Mouse (Mus musculus): ENCODE results near the gene Olfr1109. TPM values are rescaled to one million over a fixed set of nuclear protein-coding genes. Genes with fewer than 3 reads are reported as not detected.

Gene Olfr1109
- total RNA-seq (2021): not detected

DNA sequence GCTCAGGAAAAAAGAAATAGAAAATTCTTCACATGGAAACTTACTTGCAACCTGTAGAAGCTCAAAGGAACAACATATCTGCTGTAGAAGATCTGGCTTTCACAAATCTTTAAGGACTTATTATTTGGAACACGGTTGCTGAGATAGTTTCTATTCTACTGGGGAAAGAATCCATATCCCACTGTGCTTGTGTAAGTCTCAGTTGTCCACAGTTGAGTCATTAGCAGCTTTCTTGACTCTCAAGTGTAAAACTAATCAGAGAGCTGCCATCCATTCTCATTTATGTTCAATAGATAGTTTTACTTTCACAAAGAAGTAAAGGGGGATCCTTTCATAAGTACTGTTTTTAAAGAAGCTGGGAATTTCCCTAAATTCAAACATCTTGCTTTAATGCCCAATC lies at the start of gene Olfr1109:
Gene Olfr1109 (minus strand): TSS at position 101 of the 400 bp plus-strand sequence.
- no peak for DNase-seq

DNA sequence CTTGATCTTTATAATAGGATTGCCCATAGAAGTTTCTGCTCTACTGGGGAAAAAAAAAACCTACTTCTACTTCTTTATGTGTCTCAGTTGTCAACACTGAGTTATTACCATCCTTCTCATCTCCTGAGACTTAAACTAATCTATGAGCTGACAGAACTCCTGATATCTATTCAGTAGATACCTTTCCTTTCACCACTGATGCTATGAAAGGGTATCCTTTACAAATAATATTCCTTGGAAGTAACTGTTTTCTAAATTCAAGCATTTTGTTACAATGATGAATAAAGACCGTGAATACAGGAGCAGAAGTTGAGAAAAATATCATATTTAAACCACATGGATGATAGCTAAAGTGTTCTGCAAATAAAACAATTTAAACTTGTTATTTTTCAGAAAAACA lies 44.4 kb upstream of the Olfr1109 start, which contains the start of gene Olfr1110:
Gene Olfr1110 (minus strand): TSS at position 101 of the 400 bp plus-strand sequence.
- DNase-seq: no peak

DNA sequence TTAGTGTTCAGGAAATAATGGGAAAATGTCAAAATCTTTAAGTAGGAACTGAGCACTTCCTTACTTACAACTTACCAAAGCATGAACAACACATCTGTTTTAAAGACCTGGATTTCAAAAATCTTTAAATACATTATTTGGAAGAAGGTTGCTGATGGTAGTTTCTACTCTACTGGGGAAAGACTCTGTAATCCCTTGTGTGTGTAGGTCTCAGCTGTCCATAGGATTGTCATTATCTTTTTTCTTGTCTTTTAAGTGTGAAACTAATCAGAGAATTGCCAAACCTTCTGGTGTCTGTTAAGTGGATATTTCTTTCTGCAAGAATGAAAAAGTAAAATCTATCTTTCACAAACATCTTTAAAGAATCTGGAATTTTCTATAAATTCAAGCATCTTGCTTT lies 18.7 kb upstream of the Olfr1109 start, which contains the start of gene Olfr259:
Gene Olfr259 (minus strand): TSS at position 101 of the 400 bp plus-strand sequence.
- DNase-seq: no peak

DNA sequence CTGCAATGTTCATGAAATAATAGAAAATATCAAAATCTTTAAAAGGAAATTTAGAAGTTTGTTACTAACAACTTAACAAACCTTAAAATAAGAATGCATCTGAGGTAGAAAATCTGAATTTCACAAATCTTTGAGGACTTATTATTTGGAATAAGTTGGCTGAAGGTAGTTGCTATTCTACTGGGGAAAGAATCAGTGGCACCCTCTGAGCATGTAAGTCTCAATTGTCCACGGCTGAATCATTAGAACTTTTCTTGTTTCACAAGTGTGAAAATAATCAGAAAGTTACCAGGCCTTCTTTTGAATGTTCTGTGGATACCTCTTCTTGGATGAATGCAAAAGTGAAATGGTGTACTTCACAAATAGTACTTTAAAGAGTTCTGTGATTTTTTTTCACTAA lies 20.1 kb downstream of the Olfr1109 start, which contains the start of gene Olfr1107:
Gene Olfr1107 (minus strand): TSS at position 101 of the 400 bp plus-strand sequence.
- no peak for DNase-seq

DNA sequence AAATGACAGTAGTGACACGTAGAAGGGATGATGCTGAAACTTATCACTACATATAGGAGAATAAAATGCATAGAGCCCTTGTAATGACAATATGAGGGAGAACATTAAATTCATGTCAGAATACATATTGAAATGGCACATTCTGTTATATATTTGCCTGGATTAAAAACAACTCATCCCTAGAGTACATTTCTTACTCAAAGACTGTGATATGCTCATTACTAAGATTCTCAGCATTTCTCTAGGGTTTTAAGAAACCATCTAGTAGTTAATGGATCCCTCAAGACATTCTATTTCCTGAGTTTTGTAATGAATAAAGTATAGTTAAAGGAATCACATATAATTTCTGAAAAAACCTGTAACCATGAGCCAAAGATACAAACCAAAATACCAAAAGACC lies 43.6 kb downstream of the Olfr1109 start, which contains the start of gene Olfr1106:
Gene Olfr1106 (minus strand): TSS at position 101 of the 400 bp plus-strand sequence.
- no peak for DNase-seq

Other genes with a start within 250 kb of the Olfr1109 start
- gene Olfr1095, start 244.3 kb downstream of the Olfr1109 start, total RNA-seq (2021): not detected
- not detected for gene Gm13723, start 221.2 kb downstream of the Olfr1109 start, total RNA-seq (2021)
- gene Olfr1097, start 203.8 kb downstream of the Olfr1109 start, total RNA-seq (2021): not detected
- gene Olfr1098, start 171.5 kb downstream of the Olfr1109 start, total RNA-seq (2021): not detected
- gene Olfr1099, start 135.3 kb downstream of the Olfr1109 start, total RNA-seq (2021): not detected
- not detected for gene Olfr1100, start 116.1 kb downstream of the Olfr1109 start, total RNA-seq (2021)
- gene Olfr1101, start 104.8 kb downstream of the Olfr1109 start, total RNA-seq (2021): not detected
- not detected for gene Olfr1102, start 97.6 kb downstream of the Olfr1109 start, total RNA-seq (2021)
- gene Olfr1104, start 68.9 kb downstream of the Olfr1109 start, total RNA-seq (2021): not detected
- gene Olfr1105, start 59.5 kb downstream of the Olfr1109 start, total RNA-seq (2021): not detected
- not detected for gene Olfr1106, start 43.7 kb downstream of the Olfr1109 start, total RNA-seq (2021)
- gene Olfr1107, start 20.2 kb downstream of the Olfr1109 start, total RNA-seq (2021): not detected
- not detected for gene Olfr259, start 18.6 kb upstream of the Olfr1109 start, total RNA-seq (2021)
- gene Olfr1110, start 44.3 kb upstream of the Olfr1109 start, total RNA-seq (2021): not detected
- gene Olfr1111, start 56.6 kb upstream of the Olfr1109 start, total RNA-seq (2021): not detected
- gene Olfr1112, start 91.8 kb upstream of the Olfr1109 start, total RNA-seq (2021): not detected
- not detected for gene Olfr1113, start 113.0 kb upstream of the Olfr1109 start, total RNA-seq (2021)
- gene Olfr1115, start 152.0 kb upstream of the Olfr1109 start, total RNA-seq (2021): not detected
- not detected for gene Olfr1116, start 171.5 kb upstream of the Olfr1109 start, total RNA-seq (2021)
- not detected for gene Olfr1118, start 211.6 kb upstream of the Olfr1109 start, total RNA-seq (2021)

All from layer of hippocampus, postnatal 36 days (tissue).